Mouse (Mus musculus): ENCODE measurements around the gene Itga9.

Itga9 gene

GRCm38 (mm10) chr9:118688921-118689451 is 82.5 kb downstream of the Itga9 start:
- DNase-seq: no peak

- peak in 1 of 2 experiments; percentile 27 for DNase-seq
Observed at GRCm38 (mm10) chr9:118693256-118693655, 86.8 kb downstream of the Itga9 start.

GRCm38 (mm10) chr9:118694420-118694825 is 87.9 kb downstream of the Itga9 start:
- DNase-seq: no peak

- no peak for DNase-seq
Observed at GRCm38 (mm10) chr9:118698191-118698590, 91.7 kb downstream of the Itga9 start.

GRCm38 (mm10) chr9:118699716-118700115 is 93.2 kb downstream of the Itga9 start:
- no peak for DNase-seq

- no peak for DNase-seq
Observed at GRCm38 (mm10) chr9:118700889-118701288, 94.4 kb downstream of the Itga9 start.

GRCm38 (mm10) chr9:118701791-118702190 is 95.3 kb downstream of the Itga9 start:
- DNase-seq: no peak

- no peak for DNase-seq
Observed at GRCm38 (mm10) chr9:118703146-118703545, 96.7 kb downstream of the Itga9 start.

- peak in 1 of 2 experiments; percentile 63 for DNase-seq
Observed at GRCm38 (mm10) chr9:118705381-118706074, 99.0 kb downstream of the Itga9 start.

- DNase-seq: peak; percentile 34 to 41
Observed at GRCm38 (mm10) chr9:118706176-118706975, 99.9 kb downstream of the Itga9 start.

GRCm38 (mm10) chr9:118710625-118711024 is 104.1 kb downstream of the Itga9 start:
- peak; percentile 39 to 59 for DNase-seq

- DNase-seq: peak in 1 of 2 experiments; percentile 30
Observed at GRCm38 (mm10) chr9:118711749-118712148, 105.3 kb downstream of the Itga9 start.

GRCm38 (mm10) chr9:118713515-118713914 is 107.0 kb downstream of the Itga9 start:
- no peak for DNase-seq

- no peak for DNase-seq
Observed at GRCm38 (mm10) chr9:118714536-118714935, 108.0 kb downstream of the Itga9 start.

GRCm38 (mm10) chr9:118715971-118716628 is 109.6 kb downstream of the Itga9 start:
- no peak for DNase-seq

- DNase-seq: no peak
Observed at GRCm38 (mm10) chr9:118717436-118717835, 110.9 kb downstream of the Itga9 start.

GRCm38 (mm10) chr9:118718511-118718910 is 112.0 kb downstream of the Itga9 start:
- DNase-seq: no peak

- DNase-seq: no peak
Observed at GRCm38 (mm10) chr9:118721056-118721455, 114.6 kb downstream of the Itga9 start.

GRCm38 (mm10) chr9:118722789-118723325 is 116.4 kb downstream of the Itga9 start:
- no peak for DNase-seq

- DNase-seq: no peak
Observed at GRCm38 (mm10) chr9:118725128-118725527, 118.6 kb downstream of the Itga9 start.

GRCm38 (mm10) chr9:118726550-118726949 is 120.1 kb downstream of the Itga9 start:
- no peak for DNase-seq

GRCm38 (mm10) chr9:118728296-118728695 is 121.8 kb downstream of the Itga9 start:
- DNase-seq: no peak

GRCm38 (mm10) chr9:118728987-118729386 is 122.5 kb downstream of the Itga9 start:
- DNase-seq: no peak
